Mouse (Mus musculus) monocyte, adult 5-6 weeks (primary cell): ENCODE measurements at regions not wholly inside any gene's neighbourhood (a gene's known extent, or its start where the extent isn't known, plus 50 kb on each side); places are given as distances from the start of the nearest gene placed in this dataset.
"Not testable (repeated sequence)": the region's sequence is repeated elsewhere in the genome, so short reads cannot be mapped to it uniquely, and the experiment has no call there.

Experiments used
- ATAC-seq: fragments of 153-309, 156-312 bp; replicated peaks from 2 replicates; pipeline ENCODE4 v1.8.0; 2017; ENCODE audit warnings: mild to moderate bottlenecking; ENCODE audit not compliant: low TSS enrichment, insufficient number of reproducible peaks, severe bottlenecking, poor library complexity, low FRiP score

DNA sequence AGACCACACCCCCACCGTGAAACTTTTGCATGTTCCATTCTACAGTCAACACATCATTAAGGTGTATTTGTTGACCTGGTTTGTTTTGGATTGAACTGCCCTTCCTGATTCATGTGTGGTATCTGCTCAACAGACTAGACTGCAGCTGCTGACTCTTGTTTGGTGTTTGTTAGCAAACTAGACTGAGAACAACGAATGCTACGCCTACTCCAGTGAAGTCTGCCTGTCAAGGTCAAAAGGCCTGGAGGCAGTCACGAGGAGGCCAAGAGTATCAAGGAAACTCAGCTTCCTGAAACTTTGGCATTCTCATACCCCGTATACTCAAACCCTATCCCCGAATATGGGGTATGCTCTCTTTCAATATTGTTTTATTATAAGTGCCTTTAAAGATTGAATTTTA lies 194.2 kb upstream of the Spin1 start:
- ATAC-seq: not testable (repeated sequence)

DNA sequence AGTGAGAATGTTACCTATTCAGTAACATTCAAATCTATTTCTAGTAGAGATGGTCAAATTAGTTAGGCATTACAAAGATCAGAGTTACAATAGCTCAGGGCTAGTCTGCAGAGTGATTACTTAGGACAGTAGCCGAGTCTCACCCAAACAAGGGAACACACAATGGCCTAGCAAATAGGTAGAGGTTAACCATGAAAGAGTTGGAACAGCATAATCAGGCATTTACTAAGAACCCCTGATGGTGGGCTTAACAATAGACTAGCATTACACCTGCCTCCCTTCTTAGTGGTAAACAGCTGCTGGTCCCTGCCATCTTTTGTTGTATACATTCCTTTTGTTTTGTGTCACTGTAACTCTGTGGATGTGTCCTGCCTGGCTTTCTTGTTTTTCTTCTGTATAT lies 193.8 kb upstream of the Spin1 start:
- ATAC-seq: no peak

DNA sequence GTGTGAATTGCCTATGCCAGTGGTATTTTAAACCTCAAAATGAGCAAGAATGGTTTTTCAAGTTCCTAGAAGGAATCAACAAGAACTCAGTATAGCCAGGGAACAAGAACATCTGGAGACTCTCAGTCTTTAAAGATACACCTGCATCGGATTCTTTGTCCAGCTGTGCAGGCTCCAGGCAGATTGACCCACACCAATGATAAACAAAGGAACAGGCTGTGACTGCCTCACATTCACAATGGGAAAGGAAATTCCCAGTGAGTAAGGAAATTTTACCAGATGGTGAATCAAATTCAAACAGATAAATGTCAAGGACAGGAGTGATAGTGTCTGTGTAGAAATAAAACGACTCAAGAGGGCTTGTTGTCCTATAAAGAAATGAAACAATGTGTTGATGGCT lies 187.9 kb upstream of the Spin1 start:
- ATAC-seq: not testable (repeated sequence)

DNA sequence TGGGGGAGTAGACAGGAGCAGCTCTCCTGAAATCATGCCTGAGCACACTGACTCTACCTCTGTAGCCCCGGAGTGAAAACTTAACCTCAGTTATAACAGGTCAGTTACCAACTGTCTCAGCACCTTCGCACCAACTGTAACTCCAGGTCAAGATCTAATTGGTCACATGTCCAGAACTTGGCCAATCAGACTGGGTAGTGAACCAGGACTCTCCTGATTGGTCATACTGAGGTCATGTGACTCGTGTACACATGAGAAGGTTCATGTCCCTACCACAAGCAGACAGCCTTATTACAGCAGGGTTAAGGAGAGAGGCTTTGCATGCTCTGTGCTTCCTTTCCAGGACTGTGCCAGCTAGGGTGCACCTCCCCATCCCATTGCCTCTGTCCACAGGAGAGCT lies 166.7 kb upstream of the Spin1 start:
- not testable (repeated sequence) for ATAC-seq

DNA sequence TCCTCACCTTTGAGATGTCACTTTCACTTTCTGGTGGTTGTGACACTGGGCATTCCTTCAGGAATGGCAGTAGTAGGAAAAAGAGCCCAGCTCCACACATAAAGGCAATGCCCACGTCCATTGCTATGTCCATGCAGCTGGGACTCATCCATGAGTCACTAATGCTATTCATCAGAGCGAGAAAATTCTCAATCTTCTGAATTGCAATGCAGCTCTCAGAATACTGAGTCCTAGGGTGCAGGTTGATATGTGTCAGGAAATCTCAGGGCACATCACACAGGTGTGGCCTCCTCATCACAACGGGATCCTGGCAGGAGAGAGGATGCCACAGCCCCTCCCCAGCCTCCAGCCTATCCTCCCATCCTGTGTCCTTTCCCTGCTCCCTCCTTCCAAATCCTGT lies 158.1 kb upstream of the Spin1 start:
- ATAC-seq: no peak

DNA sequence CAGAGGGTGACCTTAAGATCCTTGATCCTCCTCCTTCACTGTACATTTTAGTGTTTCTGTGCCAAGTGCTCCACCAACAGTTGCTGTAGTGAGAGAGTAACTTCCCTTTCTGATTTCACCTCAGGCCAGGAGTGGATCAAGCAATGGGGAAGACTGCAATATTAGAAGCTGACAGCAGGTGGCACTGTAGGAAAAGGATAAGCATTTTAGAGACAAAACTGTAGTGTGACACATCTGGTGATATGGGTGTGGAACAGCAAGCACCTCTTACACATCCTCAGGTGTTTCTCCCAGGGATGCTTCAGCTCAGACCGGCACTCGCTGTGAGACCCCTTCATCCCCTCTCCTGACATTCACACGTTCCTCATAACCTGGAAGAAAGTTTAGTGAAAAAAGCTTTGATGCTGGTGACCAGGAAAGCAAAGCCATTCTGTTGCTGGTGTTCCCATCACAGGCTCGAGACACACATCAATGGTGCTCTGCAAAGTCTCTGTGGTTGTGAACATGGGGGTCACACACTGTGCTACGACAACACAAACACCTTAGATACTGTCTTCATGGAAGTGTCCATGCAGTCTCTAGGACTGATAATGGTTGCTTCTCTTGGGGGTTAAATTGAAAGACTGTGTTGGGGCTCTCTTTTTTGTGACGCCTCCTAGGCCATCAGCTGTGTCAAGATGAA lies 151.0 kb upstream of the Spin1 start:
- ATAC-seq: peak; percentile 84

DNA sequence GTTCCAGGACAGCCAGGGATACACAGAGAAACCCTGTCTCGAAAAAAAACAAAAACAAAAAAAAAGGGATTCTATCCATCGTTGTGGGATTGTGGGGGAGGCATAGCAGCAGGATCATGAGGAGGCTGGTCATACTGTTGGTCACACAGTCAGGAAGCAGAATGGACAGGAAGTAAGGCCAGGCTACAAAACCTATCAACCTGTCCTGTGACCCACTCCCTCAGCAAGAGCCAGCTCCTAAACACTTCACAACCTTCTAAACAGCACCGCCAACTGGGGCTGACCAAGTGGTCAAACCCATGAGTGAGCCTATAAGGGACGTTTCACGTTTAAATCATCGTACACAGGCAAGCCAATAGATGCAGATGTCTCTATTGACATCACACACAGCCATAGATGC lies 146.0 kb upstream of the Spin1 start:
- ATAC-seq: no peak

DNA sequence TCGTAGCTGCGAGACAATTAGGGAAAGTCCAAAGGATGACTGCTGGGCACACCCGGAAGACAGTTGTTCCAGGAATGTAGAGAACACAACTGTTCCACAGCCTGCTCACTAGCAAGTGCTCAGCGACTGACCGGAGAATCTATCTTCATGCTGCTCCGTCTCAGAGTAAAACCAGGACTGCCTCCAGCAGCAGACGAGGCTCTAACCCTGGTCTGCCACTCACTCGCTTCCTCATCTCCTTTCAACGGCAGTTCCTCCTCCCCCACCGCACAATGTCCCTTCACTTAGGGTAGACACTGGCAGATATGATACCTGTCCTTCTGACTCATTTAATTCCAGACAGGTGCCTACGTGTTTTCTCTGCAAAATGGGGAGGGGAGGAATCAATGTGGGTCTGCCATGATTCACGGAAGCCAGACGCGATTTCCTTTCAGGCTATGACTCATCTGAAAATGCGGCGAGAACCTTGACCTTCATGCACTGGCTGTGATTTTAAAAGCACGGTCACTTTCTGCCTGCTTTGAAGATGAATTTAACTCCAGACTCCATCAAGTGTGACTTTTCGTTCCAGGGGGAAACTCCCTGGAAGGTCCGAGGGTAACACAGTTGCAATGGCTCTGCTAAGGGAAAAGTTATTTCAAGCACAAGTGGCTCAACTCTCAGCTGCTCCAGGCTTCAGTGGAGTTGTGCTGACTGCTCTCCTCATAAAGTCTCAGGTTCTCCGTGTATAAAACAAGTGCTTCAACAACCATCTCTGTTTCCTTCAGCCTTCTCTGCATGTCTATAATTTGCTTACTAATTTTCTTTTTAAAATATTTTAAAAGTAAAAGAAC lies 142.4 kb upstream of the Spin1 start:
- no peak for ATAC-seq

DNA sequence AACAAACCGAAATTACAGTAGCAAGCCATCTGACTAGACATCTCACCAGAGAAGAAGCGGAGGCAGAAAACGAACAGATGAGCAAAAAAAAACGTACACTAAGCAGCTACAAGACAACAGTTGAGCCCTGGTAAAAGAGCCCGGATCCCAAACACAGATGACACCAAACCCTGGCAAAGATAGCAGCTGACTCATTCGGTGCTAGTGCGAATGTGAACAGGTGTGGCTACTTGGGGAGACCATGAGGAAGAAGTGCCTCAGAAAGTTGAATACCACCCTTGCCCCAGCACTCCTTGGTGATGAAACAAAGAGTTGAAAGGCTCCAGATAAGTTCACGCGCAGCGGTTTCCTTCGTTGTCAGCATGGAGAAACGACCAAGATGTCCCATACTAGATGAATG lies 139.8 kb upstream of the Spin1 start:
- ATAC-seq: no peak

DNA sequence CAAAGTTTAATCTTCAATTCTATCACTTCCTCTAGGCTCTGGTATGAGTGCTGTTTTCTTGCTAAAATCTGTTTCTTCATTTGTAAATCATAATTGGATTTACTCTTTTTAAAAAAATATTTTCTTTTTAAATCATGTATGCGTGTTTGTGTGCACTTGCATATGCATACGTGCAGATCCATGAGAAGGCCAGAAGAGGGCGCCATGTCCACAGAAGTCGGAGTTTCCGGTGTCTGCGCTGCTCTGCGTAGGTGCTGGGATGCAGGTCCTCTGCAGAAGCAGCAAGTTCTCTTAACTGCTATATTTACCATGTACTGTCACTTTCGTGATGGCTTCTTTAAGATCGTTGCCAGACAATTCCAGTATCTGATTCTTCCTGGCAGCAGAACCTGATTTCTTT lies 136.6 kb upstream of the Spin1 start:
- no peak for ATAC-seq

DNA sequence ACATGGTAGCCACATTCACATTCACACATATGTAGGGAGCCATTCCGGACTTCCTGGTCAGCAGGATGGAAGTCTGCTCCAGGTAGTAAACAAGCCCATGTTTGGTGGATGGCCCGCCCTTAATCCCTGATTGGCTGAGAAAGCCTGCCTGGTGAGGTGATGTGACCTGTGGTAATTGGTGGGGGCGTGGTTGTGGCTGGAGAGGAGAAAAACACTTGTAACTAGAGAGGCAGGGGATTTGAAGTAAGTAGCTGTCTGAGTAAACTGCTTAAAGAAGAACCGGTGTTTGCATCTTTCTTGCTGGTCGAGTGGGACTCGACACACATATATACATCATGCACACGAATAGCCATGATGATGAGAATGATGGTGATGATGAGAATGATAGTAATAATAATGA lies 135.6 kb upstream of the Spin1 start:
- not testable (repeated sequence) for ATAC-seq

DNA sequence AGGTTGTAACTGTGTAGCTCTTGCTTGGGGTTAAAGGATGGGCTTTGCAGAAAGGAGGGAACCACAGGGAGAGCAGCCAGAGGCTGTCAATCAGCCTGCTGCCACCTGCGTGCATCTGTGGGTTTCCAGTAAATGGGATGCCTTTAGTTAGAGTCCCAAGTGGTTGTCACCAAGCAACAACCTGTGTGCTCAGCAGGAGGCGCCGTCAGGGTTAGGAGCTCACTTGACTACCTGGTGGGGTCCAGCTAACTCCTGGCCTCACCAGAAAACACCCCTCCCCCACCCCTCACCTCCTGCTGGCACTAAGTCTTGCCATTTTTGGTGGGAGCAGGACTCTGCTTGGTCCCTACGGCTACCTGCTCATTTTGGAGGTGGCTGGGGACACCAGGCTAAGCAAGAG lies 135.0 kb upstream of the Spin1 start:
- no peak for ATAC-seq

DNA sequence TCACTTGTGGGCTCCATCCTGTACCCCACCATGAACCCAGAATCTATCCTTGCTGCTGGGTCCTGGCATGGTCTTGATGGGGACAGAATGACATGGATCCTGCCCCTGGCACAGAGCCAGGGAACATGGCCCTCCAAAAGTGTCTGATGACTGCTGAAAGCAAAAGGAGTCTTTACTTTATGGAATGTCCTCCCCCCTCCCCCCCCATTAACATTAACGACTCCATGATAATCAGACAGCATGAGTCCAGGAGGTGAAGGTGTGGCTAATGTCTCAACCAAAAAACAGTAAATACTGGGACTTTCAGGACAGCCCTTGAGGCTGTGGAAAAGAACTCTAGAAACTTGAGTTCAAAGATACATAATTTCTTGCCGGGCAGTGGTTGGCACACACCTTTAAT lies 133.9 kb upstream of the Spin1 start:
- ATAC-seq: no peak

DNA sequence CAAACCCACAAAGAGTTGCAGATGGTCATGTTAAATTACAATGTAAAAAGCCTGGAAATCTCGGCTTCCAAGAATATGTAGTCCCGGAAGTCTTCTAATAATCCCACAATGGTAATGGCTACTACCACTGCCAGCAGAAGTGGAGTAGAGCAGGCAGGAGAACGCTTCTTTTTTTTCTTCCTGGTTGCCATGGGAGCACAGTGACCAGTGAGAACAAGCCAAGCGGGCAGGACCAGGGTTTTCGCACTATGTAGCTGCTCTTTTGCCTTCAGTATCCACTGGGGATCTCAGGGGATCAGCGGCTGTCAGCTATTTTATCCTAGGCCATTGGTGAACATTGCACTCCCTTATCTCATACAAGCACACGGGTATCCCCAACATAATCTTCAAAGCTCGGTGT lies 127.3 kb upstream of the Spin1 start:
- no peak for ATAC-seq

DNA sequence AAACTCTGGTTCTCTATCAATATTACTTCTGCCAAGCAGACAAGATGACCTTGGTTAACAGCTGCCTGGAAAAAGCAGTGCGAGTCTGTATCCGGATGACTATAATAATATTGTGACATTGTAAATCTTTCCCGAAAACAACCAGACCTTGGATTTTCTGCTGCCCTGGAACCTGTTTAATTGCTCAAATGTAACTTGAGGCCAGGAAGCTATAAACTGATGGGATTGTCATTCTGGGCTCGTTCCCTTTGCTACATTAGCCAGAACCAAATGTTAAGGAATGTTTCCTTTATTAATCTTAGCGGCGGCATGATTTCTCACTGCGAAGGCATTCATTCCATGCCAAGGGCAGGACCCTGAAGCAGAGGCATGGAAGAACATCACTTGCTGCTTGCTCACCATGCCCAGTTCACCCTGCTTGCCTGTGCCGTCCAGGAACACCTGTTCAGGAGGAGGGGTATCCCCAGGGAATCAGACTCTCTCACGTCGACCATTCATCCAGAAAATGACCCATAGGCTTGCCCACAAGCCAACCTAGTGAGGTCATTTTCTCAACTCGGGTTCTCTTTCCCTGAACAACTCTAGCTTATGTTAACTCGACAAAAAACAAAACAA lies 125.3 kb upstream of the Spin1 start:
- no peak for ATAC-seq

DNA sequence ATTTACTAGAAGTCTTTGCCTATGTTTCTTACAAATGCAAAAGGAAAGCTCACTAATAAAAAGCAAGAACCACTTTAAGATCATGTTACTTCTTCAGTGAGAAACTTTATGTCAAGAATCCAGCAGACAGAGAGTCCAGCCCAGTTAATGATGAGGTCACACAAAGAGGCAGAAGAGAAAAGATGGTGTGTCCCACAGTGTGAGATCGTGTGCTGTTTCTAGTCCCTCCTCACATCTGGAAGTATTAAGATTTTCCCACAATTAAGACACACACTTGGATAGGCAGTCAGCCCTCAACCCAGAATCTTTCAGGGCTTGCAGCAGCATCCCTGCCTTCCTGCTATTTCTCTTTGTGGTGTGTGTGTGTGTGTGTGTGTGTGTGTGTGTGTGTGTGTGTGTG lies 118.7 kb upstream of the Spin1 start:
- ATAC-seq: no peak

DNA sequence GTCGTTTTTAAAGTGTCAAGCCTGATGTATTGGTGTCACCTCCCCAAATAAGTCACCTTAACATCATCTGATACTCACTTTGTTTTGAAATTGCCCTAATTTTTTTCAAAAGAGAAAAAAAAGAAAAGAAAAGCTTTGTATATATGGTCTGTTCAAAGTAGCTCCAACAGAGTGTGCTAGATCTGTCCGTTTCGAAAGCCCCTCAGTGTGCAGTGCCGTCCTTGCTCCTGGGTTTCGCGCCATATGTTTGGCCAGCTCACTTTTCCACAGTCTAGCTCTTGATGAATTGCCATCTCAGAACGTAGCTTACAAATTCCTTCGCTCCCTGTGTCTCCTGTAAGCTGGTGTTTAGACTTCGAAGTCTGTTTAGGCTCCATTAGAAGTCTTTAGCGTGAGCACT lies 117.7 kb upstream of the Spin1 start:
- ATAC-seq: no peak

DNA sequence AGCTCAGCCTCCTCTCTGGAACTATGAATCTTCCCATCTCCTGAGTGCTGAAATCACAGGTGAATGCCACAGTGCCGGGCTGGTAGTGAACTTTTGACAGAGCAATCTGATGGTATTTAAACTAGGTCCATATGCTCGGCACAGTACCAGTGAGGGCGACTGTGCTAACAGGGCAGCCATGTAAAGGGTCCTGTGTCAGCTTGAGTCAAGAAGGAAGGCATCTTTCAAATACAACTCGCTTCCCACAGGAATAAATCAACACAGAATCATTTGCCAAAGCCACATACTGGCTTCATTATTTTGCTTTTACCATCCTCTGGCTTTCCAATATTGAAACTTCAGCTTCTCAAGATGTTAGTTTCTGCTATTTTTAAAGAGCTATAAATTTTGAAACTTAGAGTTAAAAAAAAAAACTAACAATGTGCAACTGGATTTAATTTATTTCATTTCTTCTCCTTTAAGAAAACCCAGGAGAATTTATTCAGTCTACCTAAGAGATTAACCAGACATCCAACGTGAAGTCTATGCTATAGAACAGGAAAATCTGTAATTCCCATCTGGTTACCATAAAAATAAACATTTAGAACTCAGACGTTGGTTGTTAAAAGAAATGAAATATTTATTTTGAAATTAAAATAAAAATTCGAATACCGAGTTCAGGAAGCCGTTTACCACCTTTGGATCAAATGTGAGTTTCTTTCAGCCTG lies 108.8 kb upstream of the Spin1 start:
- no peak for ATAC-seq

DNA sequence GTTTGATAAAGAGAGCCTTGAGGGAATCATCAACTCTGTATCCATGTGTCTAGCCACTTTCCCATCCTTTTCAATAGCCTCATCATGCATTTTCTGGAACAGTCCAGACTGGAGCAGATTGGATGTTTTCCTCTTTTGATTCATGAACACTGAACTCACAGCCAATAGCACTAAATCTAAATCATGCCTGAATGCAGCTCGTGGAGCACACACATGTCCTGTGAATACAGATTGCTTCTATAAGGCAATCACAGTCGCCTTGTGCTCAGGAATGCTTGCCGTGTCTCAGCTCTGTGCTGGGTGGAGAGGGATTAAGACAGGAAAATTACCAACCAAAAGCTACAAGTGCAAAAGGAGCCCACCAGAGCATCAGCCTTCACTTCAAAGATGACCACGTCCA lies 100.9 kb upstream of the Spin1 start:
- ATAC-seq: no peak
